Mouse (Mus musculus) B cell, adult (primary cell): ENCODE results near the gene Ccdc77. TPM values are rescaled to one million over a fixed set of nuclear protein-coding genes. Genes with fewer than 3 reads are reported as not detected.

ENCODE experiments used
- total RNA-seq: library from RNA; stranded (reverse); gene quantifications from 4 replicates; pipeline ENCODE4 v1.2.4, GENCODE M21; 2023; ENCODE audit not compliant: inconsistent age

The Ccdc77 gene
- 12.0 to 13.2 TPM (median 12.5 TPM) in 4 replicates for total RNA-seq

DNA sequence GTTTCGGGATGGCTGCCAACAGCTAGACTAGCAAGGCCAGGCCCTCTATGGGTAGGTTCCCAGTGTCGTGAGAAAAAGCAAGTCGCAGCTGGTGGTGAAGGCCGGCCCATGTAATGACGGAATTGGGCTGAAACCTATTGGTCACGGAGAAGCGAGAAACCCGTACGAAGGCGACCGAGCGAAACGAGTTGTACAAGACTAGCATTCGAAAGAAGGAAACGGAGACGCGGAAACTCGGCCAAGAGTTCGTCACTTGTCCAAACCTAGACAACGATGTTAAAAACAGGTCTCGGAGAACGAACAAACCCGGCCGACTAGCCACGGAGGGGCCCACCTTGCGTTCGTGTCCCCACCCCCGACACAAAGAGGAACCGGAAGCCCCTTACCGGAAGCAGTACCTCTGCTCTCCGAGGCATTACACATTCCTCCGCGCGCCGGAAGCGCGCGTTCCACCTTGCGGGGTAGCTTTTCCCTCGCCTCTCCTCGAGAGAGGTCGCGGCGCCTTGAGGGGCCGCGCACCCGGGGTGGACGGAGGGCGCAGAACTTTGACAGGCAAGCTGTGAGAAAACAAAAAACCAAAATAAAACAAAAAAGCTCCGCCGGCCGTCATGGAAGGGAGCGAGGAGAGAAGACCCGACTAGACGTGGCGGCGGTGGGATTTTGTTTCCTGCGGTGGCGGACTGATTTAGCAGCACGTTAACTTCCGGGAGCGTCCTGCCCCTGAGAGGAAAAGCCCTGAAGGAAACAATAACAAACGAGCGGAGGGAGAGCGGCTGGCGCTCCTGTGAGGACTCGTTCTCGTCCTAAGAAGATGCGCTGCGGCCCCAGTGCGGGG, at the start of gene Ccdc77, which contains the start of gene Kdm5a:
TSS of gene Ccdc77 (minus strand) at position 687 of the 835 bp plus-strand sequence.
TSS of gene Kdm5a (plus strand) at position 437 of the 835 bp plus-strand sequence.

DNA sequence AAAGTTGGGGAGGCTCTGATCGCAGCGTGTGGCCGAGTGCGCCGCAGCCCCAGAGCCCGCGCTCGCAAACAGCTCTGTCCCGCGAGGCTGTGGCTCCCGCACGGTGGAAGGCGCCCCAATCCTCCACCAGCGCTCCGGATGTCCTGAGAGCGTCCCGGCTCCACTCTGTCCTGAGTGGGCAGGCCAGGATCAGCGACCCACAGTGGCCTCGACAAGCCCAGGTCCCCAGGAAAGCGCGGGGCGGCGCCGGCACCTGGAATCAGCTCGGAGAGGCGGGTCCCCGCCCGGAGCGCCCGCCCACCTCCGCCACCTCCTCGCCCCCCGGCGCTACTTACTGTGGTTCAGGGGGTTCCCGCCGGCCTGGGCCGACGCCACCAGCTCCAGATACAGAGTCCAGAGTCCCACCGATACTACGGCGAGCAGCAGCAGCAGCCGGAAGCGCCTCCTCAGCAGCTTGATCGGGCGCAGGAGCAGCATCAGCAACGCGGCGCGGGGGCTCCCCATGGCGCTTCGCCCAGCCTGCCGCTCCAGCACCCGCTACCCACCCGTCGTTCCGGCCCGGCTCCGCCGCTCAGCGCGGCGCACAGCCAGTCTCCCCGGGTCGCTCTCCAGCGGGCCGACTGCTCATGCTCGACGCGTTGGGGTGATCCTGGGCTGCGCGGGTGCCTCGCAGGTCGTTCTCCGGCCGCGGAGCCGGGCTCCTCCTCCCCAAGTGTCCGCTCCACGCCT, 70.0 kb downstream of the Ccdc77 start, which contains the start of the genes D330020A13Rik and B4galnt3:
TSS of gene D330020A13Rik (plus strand) at position 309 of the 729 bp plus-strand sequence.
TSS of gene B4galnt3 (minus strand) at position 504 of the 729 bp plus-strand sequence.

Other genes starting within 250 kb of the Ccdc77 start
- not detected in 4 replicates for gene D330020A13Rik, start 70.0 kb downstream of the Ccdc77 start, total RNA-seq
- gene B4galnt3, start 69.8 kb downstream of the Ccdc77 start, total RNA-seq, result not detected in 4 replicates
- gene Kdm5a, start 250 bp downstream of the Ccdc77 start, total RNA-seq, result 148 to 174 TPM (median 162 TPM) in 4 replicates
- 142 to 150 TPM (median 145 TPM) in 4 replicates for gene Il17ra, start 98.9 kb upstream of the Ccdc77 start, total RNA-seq
- 0.18 TPM in 1 of 4 replicates, not detected in the others for gene Tmem121b, start 129.4 kb upstream of the Ccdc77 start, total RNA-seq
- gene Hdhd5, start 166.9 kb upstream of the Ccdc77 start, total RNA-seq, result 28.7 to 34.3 TPM (median 30.4 TPM) in 4 replicates